Mouse (Mus musculus) neural tube, embryonic 11.5 days (tissue): ENCODE data around the gene Card6. TPM values are rescaled to one million over a fixed set of nuclear protein-coding genes. Genes with fewer than 3 reads are reported as not detected.

Experiments used
- ATAC-seq: fragments of 200-750 bp; cut with Nextera tagmentation; 2 replicates; pipeline ENCODE4 v1.8.0; 2017; ENCODE audit warnings: moderate number of reproducible peaks, mild to moderate bottlenecking, moderate TSS enrichment, moderate library complexity; ENCODE audit not compliant: insufficient read depth, low FRiP score, low TSS enrichment
- DNase-seq: peaks from one replicate; pipeline ENCODE4 v3.0.0-alpha.2; 2015; ENCODE audit warnings: low spot score
- H3K27ac ChIP-seq: fragments of 300-500 bp; sonication (generic); 2 replicates; pipeline ENCODE4 v1.5.1; 2014; ENCODE audit warnings: low read depth, mild to moderate bottlenecking, low read length
- H3K27me3 ChIP-seq: fragments of 300-500 bp; sonication (generic); 2 replicates; pipeline ENCODE4 v1.6.1; 2014; ENCODE audit warnings: mild to moderate bottlenecking, low read length, mixed read lengths; ENCODE audit not compliant: control insufficient read depth, insufficient read depth
- H3K36me3 ChIP-seq: fragments of 300-500 bp; sonication (generic); 2 replicates; pipeline ENCODE4 v1.6.1; 2014; ENCODE audit warnings: mild to moderate bottlenecking, low read length, moderate library complexity, mixed read lengths; ENCODE audit not compliant: control insufficient read depth, insufficient read depth
- H3K4me1 ChIP-seq: fragments of 300-500 bp; sonication (generic); 2 replicates; pipeline ENCODE4 v1.6.1; 2014; ENCODE audit warnings: low read length, mixed read lengths; ENCODE audit not compliant: control insufficient read depth, insufficient read depth
- H3K4me2 ChIP-seq: fragments of 300-500 bp; sonication (generic); 2 replicates; pipeline ENCODE4 v1.6.1; 2014; ENCODE audit warnings: low read depth, mild to moderate bottlenecking, moderate library complexity
- H3K4me3 ChIP-seq: fragments of 300-500 bp; sonication (generic); 2 replicates; pipeline ENCODE4 v1.5.1; 2014; ENCODE audit warnings: low read depth, low read length
- H3K9ac ChIP-seq: fragments of 300-500 bp; sonication (generic); 2 replicates; pipeline ENCODE4 v1.6.1; 2014; ENCODE audit warnings: mild to moderate bottlenecking, low read length
- H3K9me3 ChIP-seq: fragments of 300-500 bp; sonication (generic); 2 replicates; pipeline ENCODE4 v1.6.1; 2016; ENCODE audit warnings: low read length; ENCODE audit not compliant: control insufficient read depth
- WGBS: fragments of 180-500 bp; shearing (Covaris S2); extraction: QIAGEN DNeasy Blood & Tissue Kit; methylation state at CpG from one replicate; pipeline ENCODE4 v1.1.7; 2014; 5-methylcytosine and 5-hydroxymethylcytosine counted together
- polyA plus RNA-seq: library from polyadenylated mRNA; unstranded; fragments of >200 nt; fragmentation: Nextera tagmentation; extraction: Ambion mirVana; gene quantifications from 2 replicates; pipeline ENCODE4 v1.2.1, GENCODE M21; 2014

The Card6 gene
- polyA plus RNA-seq, 1 experiment from 2014 or later, result 1.1 TPM

DNA sequence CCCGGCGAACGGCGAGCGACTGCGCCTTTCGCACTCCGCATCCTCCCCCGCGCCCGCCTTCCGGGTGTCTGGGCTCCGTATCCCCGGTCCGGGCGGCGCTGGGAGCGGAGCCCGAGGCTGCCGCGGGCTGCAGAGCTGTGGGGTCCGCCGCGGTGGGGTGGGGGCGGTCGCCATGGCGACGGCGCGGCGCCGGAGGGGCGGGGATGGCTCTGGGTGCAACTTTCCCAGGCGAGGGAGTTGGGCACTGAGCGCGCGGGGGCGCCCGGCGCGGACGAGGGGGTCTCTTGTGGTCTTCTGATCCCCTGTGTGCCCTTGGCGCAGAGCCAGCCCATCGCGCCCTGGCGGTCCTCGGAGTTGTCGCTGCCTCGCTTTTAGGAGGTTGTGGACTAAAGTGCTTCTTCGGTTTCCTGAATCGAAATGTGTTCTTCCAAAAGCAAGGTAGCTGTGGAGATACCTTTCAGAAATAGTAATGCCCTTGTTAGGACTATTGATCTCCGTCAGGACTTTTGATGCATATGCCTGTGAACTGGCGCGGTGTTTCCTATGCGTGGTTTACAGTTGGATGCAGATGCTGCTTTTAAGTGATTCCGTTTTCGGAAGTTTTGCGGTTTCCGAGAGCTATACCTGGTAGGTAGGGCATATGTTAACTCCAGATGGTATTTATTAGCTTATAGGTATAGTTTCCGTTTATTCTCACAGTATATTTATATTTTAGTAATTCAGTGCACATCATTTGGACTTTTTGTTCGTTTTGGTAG, 35.9 kb upstream of the Card6 start:
- peak overlapping the region; percentile 85 for H3K4me3 ChIP-seq
- no peaks in the 10 kb centered on the region for H3K9me3 ChIP-seq
- H3K4me2 ChIP-seq, result peak overlapping the region; percentile 42
- peak; percentile 82 for DNase-seq
- H3K36me3 ChIP-seq, result no peaks in the 10 kb centered on the region
- peak overlapping the region; percentile 91 for H3K27ac ChIP-seq
- WGBS, result 1% methylated on average over 48 of the region's 61 CpGs
- H3K4me1 ChIP-seq, result peaks cover 6% of the 10 kb centered on the region; the same call in 1 of the 2 replicates
- no peaks in the 10 kb centered on the region for H3K27me3 ChIP-seq
- peak overlapping the region; percentile 91 for H3K9ac ChIP-seq
- ATAC-seq, result peak; percentile 91

GRCm38 (mm10) chr15:5143361-5144020, 35.2 kb upstream of the Card6 start, which contains the start of gene Prkaa1:
Prkaa1 (plus strand) TSS chr15:5143861.
- ATAC-seq, result peak; percentile 89

DNA sequence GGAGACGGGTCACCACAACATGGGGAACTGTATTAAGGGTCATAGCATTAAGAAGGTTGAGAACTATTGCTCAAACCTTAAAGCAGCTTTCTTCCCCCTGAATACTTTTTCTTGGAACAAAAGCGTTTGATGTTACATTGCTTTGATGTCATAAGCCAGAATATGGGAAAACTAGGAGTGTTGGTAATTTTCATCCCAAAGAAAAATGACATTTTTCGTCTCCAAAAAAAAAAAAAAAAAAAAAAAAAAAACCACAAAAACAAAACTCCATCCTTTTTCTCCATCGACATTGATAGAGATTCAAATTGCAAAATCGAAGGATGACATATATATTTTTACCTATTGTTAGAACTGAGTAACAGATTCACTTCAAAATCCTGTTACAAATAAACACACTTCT, 34.4 kb upstream of the Card6 start:
- Histone ChIP-seq H3K27ac (no peak overlapping the region), H3K9ac (no peak overlapping the region), H3K4me2 (no peak overlapping the region), H3K9me3 (no peaks in the 10 kb centered on the region), H3K4me3 (no peak overlapping the region), H3K36me3 (no peaks in the 10 kb centered on the region), H3K4me1 (peaks cover 3% of the 10 kb centered on the region; the same call in 1 of the 2 replicates), H3K27me3 (no peaks in the 10 kb centered on the region)
- no peak for ATAC-seq
- WGBS, result 78% methylated on average over 5 of the region's 5 CpGs
- no peak for DNase-seq

More at GRCm38 (mm10) chr15:5143361-5144020, 35.2 kb upstream of the Card6 start, which contains the start of gene Prkaa1:
- peak within 1 kb of the TSS; percentile 85 for H3K4me3 ChIP-seq
- peaks cover 3% of the 10 kb centered on the region; the same call in 1 of the 2 replicates for H3K4me1 ChIP-seq
- H3K27ac ChIP-seq, result peak within 1 kb of the TSS; percentile 91
- H3K27me3 ChIP-seq, result no peaks in the 10 kb centered on the region
- whole genome bisulfite sequencing, result under 1% methylated on average over 59 of the region's 80 CpGs
- peak within 1 kb of the TSS; percentile 42 for H3K4me2 ChIP-seq
- H3K9ac ChIP-seq, result peak within 1 kb of the TSS; percentile 91
- H3K9me3 ChIP-seq, result no peaks in the 10 kb centered on the region
- H3K36me3 ChIP-seq, result no peaks in the 10 kb centered on the region
- peak; percentile 83 for DNase-seq

DNA sequence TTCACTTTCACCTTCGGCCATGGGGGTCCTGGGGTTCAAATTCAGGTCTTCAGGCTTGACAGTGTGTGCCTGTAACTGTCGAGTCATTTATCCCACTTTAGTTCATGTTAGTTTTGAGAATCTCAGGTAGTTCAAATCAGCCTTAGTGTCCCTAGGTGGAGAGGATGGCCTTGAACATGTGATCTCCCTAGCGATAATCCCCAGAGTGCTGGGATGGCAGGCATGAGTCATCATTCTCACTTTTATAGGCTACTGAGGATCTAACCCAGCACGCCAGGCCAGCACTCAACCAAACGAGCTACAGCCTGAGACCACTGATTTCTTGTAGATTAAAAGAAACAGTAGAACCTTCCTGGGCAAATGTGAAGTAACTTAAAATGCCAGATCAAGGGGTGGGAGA, 33.7 kb upstream of the Card6 start:
- 66% methylated on average over 5 of the region's 5 CpGs for WGBS
- Histone ChIP-seq H3K36me3 (no peaks in the 10 kb centered on the region), H3K9ac (no peak overlapping the region), H3K4me3 (no peak overlapping the region), H3K27ac (no peak overlapping the region), H3K4me2 (no peak overlapping the region), H3K27me3 (no peaks in the 10 kb centered on the region), H3K9me3 (no peaks in the 10 kb centered on the region), H3K4me1 (peaks cover 3% of the 10 kb centered on the region; the same call in 1 of the 2 replicates)
- no peak for ATAC-seq
- no peak for DNase-seq

DNA sequence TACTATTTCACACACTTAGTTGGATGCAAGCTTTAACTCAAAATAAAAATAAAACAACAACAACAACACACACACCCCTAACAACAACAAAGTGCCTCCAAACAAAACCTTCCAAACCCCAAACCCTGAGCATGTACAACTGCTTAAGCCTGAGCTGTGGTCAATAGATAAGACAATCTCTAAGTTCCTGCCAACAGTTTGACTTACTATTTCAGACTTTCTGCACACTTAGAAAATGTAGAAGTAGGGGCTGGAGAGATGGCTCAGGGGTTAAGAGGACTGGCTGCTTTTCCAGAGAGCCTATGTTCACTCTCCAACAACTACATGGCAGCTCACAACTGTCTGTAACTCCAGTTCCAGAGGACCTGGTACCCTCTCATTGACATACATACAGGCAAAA, 32.0 kb upstream of the Card6 start:
- DNase-seq (no peak), ATAC-seq (no peak)
- H3K9me3 ChIP-seq, result no peaks in the 10 kb centered on the region
- H3K9ac ChIP-seq, result no peak overlapping the region
- no peaks in the 10 kb centered on the region for H3K36me3 ChIP-seq
- no peaks in the 10 kb centered on the region for H3K27me3 ChIP-seq
- no peak overlapping the region for H3K27ac ChIP-seq
- peaks cover 3% of the 10 kb centered on the region; the same call in 1 of the 2 replicates for H3K4me1 ChIP-seq
- no peak overlapping the region for H3K4me2 ChIP-seq
- no peak overlapping the region for H3K4me3 ChIP-seq

DNA sequence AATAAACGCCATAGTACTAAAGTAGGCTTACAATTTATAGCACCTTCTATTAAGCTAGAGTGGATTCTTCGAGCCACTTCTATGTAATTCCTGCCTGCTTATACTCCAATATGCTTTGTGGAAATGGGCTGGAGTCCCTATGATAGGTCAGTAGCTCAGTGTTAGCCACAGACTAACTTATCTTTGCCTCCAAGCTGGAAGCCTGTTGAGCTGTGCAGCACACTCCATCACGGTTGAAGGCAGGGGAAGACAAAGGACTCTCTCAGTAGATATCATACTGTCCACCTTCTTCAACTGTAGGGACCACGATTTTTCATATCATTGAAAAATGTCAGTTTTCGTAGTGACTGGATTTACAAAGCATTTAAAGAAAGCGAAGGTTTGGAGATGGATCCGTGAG, 31.5 kb upstream of the Card6 start:
- H3K36me3 ChIP-seq, result no peaks in the 10 kb centered on the region
- 84% methylated on average over 7 of the region's 7 CpGs for WGBS
- no peak overlapping the region for H3K9ac ChIP-seq
- no peak for DNase-seq
- no peaks in the 10 kb centered on the region for H3K27me3 ChIP-seq
- H3K4me2 ChIP-seq, result no peak overlapping the region
- ATAC-seq, result no peak
- H3K27ac ChIP-seq, result no peak overlapping the region
- H3K4me3 ChIP-seq, result no peak overlapping the region
- peaks cover under 1% of the 10 kb centered on the region; the same call in 1 of the 2 replicates for H3K4me1 ChIP-seq
- H3K9me3 ChIP-seq, result no peaks in the 10 kb centered on the region

DNA sequence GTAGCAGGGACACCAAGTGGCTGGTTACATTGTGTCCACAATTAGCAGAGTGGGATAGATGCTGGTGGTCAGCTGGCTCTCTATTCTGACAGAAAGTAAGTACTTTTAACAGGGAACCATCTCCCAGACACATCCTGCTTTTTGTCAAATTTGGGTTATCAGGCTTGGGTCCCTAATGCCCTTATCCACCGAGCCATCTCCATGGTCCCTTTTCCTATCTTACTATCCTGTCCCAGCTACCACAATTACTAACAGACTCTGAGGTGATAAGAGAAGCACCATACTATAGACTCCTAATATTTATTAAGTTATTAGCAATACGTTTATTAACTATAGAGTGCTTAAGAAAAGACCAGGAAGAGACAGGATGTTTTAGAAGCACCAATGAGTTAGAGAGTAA, 31.0 kb upstream of the Card6 start:
- Histone ChIP-seq H3K27me3 (no peaks in the 10 kb centered on the region), H3K4me1 (no peaks in the 10 kb centered on the region), H3K4me3 (no peak overlapping the region), H3K9me3 (no peaks in the 10 kb centered on the region), H3K4me2 (no peak overlapping the region), H3K27ac (no peak overlapping the region), H3K36me3 (no peaks in the 10 kb centered on the region), H3K9ac (no peak overlapping the region)
- ATAC-seq (no peak), DNase-seq (no peak)
- 82% methylated on average over 2 of the region's 2 CpGs for WGBS

DNA sequence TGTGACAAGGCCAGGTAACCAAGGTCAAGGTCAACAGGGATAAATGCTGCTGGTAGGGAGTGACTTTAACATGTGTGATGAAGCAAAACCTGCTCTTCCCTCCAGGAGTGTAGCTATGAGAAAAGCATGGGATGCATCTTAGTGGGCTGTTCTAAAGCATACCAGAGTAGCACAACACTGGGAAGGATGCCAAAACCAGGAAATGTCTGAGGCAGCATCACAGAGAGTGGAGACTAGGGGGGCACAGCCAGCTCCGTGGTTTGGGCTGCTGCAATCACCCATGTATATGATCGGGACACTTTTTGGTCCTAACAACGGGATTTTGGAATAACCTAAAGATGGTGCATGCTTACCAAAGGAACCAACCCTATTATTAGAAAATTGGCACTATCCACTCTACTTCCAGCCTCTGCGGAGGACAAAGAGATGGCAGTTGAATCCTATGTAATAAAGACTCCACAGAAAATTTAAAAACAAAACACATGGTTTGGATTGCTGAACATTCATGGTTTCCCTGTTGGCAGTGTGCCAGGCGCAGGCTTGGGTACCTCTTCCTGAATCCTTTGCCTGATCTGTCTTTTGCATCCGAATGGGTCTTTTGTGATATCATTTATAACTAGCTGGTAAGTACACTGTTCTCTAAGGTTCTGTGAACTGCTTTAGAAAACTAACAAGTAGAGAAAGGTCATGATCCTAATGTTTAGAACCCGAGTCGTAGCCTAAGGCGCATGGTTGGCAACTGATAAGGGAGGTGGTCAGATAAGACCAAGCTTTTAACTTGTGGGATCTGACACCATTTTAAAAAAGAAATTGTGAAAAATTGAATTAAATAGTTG, 29.9 kb upstream of the Card6 start:
- no peaks in the 10 kb centered on the region for H3K36me3 ChIP-seq
- no peak for ATAC-seq
- no peak overlapping the region for H3K4me3 ChIP-seq
- no peak overlapping the region for H3K9ac ChIP-seq
- no peak for DNase-seq
- no peak overlapping the region for H3K4me2 ChIP-seq
- no peaks in the 10 kb centered on the region for H3K4me1 ChIP-seq
- 91% methylated on average over 9 of the region's 9 CpGs for WGBS
- H3K27me3 ChIP-seq, result no peaks in the 10 kb centered on the region
- H3K27ac ChIP-seq, result no peak overlapping the region
- no peaks in the 10 kb centered on the region for H3K9me3 ChIP-seq
